Mouse (Mus musculus) erythroblast, adult 5-6 weeks (primary cell): Measurements from ENCODE around the gene Vps26c. TPM values are rescaled to one million over a fixed set of nuclear protein-coding genes. Genes with fewer than 3 reads are reported as not detected.
"Not testable (repeated sequence)": the region's sequence is repeated elsewhere in the genome, so short reads cannot be mapped to it uniquely, and the experiment has no call there.

Experiments
- ATAC-seq: replicated peaks from 2 replicates; pipeline ENCODE4 v1.8.0; 2016; ENCODE audit warnings: moderate number of reproducible peaks, mild to moderate bottlenecking, moderate TSS enrichment, inconsistent platforms; ENCODE audit not compliant: poor library complexity, low FRiP score, severe bottlenecking
- total RNA-seq, 2 experiments: library from RNA; stranded (forward) in 1 of 2; stranded (reverse) in 1 of 2; fragments of 150-400 nt in 1 of 2; fragments of 200-764, 138-1000 nt in 1 of 2; gene quantifications; 2 replicates each; pipeline versions ENCODE4 v1.2.3 to v1.2.4; 2015 to 2017; ENCODE audit warnings: low replicate concordance in 2 of 2

The Vps26c gene
- total RNA-seq, 2 experiments from 2014 or later, result 5.2 to 19.8 TPM

DNA sequence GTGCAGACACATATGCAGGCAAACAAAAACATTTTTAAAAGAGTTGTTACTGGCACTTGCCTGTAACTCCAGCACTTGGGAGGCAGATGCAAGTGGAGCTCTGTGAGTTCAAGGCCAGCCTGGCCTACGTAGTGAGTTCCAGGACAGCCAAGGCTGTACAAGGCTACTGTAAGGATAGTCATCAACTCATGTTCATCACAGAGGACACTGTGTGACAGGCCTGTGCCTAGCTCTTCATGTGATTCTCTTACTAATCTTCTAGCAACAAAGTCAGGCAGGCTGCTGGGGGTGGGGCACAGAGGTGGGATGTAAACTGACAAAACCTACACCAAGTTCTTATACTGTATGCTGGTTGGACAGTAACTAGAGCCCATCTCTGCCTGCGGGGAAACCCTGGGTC is 19.6 kb downstream of the Vps26c start:
- no peak for ATAC-seq

DNA sequence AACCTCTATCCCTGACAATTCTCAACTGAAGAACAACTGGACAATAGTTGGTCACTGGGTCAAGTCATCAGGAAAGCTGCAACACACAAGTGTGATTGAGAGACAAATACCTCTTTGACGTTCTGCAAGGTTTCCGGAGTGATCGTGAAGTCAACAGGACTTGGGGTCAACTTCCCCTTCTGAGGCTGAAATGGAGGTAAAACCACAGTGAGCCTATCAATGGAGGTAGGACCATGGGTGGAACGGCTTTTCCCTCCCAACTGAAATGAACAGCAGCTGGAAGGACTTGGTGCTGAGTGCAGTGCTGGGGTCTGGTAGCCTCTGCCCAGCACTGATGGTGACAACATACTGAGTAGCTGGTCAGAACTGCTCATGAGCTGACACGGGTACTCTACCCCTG is 22.4 kb downstream of the Vps26c start:
- no peak for ATAC-seq

DNA sequence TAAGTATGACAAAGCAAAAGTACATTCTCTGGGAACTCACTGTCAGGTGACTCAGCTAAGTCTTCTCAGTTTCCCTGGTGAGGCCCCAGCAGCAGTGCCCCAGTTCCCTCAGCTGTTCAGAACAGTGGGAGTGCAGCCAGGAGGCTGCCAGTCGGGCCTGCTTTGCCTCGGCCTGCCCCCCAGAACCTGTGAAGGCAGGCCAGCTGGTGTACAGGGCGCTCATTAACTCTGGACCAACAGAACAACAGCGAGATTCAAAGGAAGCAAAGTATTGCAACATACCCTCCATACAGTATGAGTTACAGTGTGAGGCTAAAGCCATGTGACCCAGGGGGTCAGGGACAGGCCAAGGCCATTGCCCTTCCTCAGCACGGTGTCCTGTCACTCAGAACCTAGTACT is 28.7 kb downstream of the Vps26c start:
- ATAC-seq, result no peak

DNA sequence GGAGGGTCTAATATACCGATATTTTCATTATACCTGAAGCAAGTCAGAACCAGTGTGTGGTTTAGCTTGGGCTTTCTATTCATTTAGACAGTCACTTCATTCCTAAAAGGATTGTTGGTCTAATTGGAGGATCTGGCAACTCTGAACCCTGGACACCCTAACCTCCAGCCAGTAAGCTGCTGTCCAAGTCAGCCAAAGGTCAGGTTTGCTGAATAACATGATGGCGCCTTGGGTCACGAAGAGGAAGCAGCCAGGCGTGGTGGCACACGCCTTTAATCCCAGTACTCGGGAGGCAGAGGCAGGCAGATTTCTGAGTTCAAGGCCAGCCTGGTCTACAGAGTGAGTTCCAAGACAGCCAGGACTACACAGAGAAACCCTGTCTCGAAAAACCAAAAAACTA is 29.5 kb downstream of the Vps26c start:
- not testable (repeated sequence) for ATAC-seq

DNA sequence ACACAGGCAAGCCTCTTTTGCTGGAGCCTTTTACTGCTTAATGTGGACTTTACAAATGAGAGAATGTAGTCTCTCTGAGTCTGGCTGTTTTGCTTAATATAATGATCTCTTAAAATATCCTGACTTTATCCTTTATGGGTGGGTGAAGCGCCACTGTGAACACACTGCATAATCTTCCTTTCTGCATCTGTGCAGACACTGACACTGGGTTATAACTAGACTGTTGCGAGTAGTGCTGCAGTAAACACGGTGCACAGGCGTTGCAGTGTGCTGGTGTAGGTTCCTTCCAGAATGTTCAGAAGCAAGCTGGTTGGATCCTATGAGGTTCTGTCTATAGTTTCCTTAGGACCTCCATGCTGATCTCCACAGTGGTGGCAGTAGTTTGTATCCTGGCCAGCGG is 37.3 kb downstream of the Vps26c start:
- no peak for ATAC-seq

DNA sequence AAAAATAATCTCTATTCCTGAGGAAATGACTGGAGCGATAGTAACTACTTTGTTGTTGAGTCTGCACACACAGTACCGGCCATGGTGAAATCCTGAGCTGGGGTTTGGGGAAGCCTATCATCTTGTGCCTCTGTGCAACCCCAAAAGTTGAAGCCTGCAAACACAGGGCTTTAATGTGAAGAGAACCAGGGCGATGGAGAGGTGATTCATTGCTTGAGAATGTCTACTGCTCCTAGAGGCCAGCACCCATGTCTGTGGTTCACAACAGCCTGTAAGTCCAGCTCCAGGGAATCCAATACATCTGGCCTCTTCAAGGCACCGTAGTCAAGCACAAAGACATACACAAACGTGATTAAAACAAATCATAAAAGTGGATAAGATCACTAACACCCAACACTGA is 39.3 kb downstream of the Vps26c start:
- no peak for ATAC-seq

DNA sequence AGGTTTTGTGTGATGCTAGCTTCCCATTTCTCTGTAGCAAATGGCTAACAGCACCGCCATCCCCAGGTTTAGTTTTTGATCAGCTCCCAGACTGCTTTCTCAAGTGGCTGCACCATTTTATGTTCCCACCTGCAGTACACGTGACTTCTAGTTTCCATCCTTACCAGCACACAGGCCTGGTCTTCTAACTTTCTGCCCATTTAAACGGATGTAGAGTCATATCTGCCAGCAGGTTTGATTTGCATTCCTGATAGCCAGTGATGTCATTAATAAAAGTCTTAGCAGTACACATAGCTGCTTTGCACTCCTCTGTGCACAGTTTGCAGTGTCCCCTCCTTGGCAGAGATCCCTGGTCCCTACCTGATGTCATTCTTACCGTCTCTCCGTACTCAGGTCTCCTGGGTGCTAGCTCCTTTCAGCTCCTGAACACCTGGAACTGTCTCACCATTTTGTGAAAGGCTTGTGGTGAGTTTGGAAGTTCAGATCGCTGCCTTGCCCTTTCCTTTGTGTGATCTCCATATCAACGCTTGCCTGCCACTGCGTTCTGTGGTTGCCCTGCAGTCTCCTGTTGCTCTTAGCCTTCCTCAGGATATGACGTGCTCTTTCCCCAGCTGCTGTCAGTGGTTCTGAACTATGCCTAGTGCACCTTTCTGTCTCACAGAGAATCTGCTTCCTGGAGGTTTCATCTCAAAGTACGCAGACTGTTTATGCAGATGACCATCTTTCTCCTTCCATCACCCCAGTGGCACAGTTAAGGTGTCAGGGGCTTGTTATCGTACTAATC is 41.7 kb downstream of the Vps26c start:
- ATAC-seq, result no peak

DNA sequence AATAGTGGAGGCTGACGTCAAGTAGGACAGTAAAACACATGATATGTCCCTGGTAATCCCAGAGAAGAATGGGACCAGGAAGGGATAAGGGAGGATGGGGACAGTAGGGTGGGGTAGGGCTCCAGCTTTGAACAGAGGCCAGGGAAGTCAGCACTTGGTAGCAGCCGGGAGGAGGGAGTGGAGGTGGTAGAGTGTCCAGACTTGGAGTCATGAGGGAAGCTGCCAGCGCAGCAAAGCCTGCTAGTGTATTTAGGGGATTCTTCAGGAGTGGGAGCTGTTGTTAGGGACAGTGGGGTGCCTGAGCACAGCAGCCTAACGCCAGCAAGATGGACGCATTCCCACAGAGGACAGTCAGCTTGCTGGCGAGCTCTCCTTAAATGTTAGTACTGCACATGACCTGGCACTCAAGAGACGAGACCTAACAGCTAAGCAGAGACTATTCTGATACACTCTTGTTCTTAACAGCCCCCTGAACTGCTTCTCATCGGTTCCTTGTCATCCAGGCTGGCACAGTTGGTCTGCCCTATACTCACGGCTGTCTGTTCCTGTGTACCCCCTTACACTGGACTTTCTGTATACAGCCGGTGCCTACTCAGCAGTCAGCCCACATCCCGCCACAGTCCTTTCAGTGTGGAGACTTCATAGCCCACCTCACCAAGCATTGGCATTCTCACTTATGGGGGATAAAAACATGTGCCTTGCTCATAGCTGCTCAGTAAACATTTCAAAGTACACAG is 53.4 kb downstream of the Vps26c start:
- 0 out of 2 replicates have a peak, but pooled peaks have one; percentile 33 for ATAC-seq

DNA sequence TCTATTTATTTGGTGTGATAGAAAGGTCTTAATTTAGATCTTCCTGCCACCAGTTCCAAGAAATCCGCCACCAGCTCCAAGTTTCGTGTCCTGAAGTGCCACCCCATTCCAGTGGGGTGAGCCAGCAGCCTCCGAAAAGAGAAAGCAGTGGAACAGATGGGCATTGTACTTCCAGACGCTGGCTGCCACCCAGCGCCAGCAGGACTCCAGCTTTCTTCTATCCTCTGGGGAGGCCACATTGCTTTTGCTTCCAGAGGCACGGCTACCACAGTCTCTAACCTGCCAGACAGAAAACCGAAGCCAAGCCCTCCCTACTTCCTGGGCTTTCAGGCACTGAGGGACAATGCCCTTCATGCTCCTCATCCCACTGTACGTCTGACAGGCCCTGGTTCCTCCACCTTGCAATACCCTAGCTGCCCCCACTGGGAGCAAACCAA is 54.1 kb downstream of the Vps26c start:
- ATAC-seq, result no peak

DNA sequence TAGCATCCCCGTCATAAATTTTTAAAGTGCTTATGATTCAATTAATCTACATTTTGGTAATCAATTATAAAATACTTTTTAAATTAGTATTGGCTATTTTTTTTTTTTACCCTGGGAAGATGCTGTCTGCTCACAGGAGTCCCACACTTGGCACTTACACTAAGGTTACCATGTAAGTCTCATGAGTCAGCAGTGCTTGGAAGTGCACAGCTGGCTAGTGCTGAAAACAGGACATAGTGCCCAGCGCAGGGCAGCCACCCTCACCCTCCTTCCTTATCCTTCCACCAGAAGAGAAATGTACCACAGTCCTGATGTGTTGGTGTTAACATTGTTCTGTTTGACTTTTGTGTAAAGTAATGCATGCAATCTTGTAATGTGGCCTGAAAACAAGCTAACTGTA is 58.2 kb downstream of the Vps26c start:
- no peak for ATAC-seq

DNA sequence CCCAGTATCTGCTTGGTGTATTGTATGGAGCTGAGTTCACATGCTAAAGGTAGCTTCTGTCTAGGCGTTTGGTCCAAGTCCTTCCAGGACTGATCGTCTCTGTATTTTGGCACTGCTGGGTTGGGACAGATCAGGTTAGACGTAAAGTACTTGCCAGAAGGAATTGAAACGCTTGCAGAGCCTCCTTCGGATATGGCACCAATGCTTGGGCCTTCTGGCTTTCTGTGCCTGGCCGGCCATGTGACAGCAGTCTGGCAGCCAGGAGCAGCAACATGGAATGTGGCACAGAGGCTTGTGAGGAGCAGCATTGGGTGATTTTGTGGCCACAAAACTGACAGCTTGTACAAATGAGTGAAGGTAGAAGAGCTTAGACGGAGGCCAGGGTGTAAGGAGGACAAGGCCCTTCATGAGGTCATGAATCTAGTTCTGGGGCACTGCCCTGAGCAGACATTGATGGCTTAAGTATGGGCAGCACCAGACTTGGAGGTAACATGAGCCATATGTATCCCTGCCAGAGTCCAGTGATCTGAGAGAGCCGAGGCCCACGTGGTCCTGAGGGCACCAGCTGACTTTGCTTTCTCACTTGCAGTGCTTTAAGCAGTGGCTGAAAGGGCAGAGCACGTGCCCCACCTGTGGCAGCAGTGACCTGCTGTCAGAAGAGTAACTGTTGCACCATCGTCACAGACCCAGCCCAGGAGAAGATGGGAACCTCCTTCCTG is 59.1 kb downstream of the Vps26c start:
- ATAC-seq, result no peak

DNA sequence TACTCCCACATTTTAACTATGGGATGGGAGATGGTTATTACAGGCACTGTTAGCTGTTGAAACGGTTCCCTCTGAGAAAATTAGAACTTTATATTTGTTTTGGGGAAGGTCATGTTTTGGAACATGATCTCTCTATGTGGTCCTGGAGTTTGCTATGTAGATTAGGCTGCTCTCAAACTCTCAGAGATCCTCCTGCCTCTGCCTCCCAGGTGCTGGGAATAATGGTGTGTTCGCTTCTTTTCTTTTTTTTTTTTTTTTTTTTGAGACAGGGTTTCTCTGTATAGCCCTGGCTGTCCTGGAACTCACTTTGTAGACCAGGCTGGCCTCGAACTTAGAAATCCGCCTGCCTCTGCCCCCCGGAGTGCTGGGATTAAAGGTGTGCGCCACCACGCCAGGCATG is 60.3 kb downstream of the Vps26c start:
- ATAC-seq, result not testable (repeated sequence)

DNA sequence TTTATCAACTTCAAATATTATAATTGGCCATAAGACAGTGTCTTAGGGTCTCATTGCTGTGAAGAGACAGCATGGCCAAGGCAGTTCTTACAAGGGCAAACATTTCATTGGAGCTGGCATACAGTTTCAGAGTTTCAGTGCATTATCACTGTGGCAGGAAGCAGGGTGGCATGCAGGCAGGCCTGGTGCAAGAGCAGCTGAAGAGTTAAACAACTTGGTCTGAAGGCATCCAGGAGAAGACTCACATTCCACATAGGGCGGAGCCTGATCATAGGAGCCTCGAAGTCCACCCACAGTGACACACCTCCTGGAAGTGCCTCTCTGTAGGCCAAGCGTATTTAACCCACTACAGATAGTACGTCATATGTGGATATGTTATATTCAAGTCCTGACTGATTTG is 60.7 kb downstream of the Vps26c start:
- no peak for ATAC-seq

DNA sequence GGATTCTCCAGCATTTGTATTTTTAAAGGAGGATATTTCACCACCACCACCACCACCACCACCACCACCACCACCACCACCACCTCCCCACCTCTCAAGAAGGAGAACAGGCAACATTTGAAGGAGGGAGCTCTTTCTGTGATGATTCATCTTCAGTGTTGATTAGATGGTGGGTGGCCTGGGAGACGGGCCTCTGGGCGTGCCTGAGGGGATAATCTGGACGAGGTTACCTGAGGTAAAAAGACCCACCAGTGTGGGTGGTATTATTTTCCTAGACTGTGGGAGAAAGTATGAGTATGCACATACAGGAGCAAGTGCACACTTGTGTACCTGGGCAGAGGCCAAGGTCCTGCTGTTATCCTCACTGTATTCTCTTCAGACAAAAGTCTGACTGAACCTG is 62.6 kb downstream of the Vps26c start:
- ATAC-seq, result no peak

DNA sequence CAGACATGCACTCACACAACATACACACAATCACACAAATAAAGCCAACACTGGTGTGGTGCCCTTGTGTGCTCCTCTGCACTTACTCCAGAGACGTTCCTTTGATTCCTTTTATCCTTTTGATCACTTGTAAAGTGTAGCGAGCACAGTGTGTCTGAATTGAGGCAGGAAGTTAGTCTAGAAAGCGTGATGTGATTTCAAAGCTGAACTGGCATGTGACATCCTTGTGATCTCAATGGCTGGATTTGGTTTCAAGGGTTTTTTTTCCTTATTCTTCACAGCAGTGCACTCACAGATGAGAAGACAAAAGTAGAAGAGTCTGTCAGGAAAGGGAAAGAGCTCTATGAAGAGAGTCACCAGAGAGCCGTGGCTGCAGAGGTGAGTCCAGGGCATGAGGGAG is 72.5 kb downstream of the Vps26c start:
- no peak for ATAC-seq

DNA sequence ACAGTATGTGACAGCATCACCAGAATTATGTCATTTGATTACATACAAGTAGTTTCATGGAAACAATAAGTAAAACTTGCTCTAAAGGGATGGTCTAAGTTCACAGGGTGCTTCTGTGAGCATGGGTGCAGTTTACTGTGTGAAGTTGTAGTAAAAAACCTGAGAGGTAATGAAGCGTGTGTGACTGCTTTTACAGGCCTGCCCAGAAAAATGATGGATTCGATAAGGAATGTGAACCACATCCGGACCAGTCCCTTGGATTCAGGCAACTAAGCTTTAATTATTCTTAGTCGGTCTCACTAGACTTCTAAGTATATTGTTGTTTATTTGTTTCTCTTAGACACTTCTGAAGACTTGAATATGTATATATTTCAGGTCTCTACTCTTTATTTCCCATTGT is 73.9 kb downstream of the Vps26c start:
- ATAC-seq, result no peak

DNA sequence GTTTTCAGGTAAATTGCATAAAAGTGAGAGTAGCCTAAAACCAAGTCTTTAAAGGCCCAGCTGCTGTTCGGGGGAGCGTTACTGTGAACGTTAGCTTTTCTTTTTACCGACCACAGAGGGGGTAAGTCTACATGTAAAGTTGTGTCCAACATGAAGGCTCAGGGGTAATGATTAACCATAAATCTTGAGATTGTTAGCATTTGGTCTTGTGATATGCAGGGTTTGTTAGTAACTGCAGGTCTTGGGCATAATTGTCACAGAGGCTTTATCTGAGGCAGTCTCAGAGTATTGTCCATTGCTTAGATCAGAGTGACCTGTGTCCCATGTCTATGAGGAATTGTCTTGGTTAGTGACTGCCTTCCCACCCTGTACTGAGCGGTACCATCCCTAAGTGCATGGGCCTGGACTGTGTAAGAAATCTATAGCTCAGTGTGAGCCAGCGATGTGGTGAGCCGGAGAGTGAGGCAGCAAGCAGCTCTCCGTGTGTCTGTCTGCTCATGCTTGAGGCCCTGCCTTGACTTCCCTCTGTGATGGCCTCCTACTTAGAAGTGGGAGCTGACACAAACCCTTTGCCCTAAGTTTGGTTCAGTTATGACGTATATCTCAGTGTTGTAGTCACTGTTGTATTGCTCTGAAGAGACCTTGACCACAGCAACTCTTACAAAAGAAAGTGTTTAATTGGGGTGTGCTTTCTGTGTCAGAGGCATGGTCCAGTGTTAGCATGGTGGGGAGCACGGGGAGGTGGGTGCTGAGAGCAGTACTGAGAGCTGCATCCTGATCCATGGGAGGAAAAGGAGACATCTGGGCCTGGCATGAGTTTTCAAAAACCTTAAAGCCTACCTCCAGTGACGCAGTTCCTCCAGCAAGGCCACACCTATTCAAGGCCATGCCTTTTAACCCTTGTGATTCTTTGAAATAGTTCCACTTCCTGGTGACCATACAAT is 74.8 kb downstream of the Vps26c start:
- 0 out of 2 replicates have a peak, but pooled peaks have one; percentile 51 for ATAC-seq

DNA sequence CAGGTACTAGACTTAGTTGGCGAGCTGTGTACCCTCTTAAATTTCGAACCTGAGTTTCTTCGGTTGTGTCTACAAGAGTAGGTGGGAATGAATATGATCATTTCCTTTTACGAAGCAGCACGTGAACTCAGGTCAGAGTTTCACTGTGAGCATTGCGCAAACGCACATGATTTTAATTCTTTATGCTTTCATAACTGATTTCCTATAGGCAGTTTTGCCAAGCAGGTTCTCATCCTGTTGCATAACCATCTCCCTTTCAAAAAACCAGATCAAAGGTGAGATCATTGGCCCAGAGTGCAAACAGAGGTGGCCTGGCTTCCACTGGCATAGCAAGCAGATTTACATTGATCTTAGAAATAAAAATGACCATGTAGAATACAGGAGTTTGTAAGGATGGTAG is 77.0 kb downstream of the Vps26c start:
- ATAC-seq, result no peak

DNA sequence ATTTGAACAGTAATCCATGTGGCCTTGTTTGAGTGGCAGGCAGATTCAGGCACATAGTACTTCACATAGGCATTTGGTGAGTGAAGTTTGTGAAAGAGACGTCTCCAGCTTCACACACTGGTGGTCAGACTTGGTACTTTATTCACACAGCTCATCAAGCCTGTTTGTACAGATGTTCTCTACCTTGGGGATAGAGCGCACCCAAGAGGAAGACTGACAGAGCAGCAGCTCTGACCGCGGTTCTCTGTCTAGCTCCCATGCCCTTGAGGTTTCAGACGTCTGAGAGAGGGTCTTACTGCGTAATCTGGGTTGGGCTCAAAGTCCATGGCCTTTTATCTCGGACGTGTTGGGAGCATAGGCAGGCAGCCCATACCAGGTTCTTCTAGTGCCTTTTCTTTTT is 77.5 kb downstream of the Vps26c start:
- ATAC-seq, result no peak
